Mouse (Mus musculus) neural tube, embryonic 13.5 days (tissue): ENCODE measurements around the gene Socs3. TPM values are rescaled to one million over a fixed set of nuclear protein-coding genes. Genes with fewer than 3 reads are reported as not detected.

Experiments used
- ATAC-seq: fragments of 200-750 bp; cut with Nextera tagmentation; 2 replicates; pipeline ENCODE4 v1.8.0; 2017; ENCODE audit warnings: low read depth, mild to moderate bottlenecking, moderate TSS enrichment, moderate library complexity
- H3K27ac ChIP-seq: fragments of 300-500 bp; sonication (generic); replicated peaks from 2 replicates; pipeline ENCODE4 v1.5.1; 2015; ENCODE audit warnings: moderate library complexity, mild to moderate bottlenecking, inconsistent platforms
- H3K27me3 ChIP-seq: fragments of 300-500 bp; sonication (generic); 2 replicates; pipeline ENCODE4 v1.6.1; 2015; ENCODE audit warnings: mild to moderate bottlenecking, inconsistent platforms
- H3K36me3 ChIP-seq: fragments of 300-500 bp; sonication (generic); 2 replicates; pipeline ENCODE4 v1.6.1; 2015; ENCODE audit warnings: mild to moderate bottlenecking, inconsistent platforms
- H3K4me1 ChIP-seq: fragments of 300-500 bp; sonication (generic); replicated peaks from 2 replicates; pipeline ENCODE4 v1.6.1; 2015; ENCODE audit warnings: inconsistent platforms
- H3K4me2 ChIP-seq: fragments of 300-500 bp; sonication (generic); 2 replicates; pipeline ENCODE4 v1.6.1; 2015; ENCODE audit warnings: inconsistent platforms, mild to moderate bottlenecking, moderate library complexity
- H3K4me3 ChIP-seq: fragments of 300-500 bp; sonication (generic); 2 replicates; pipeline ENCODE4 v1.5.1; 2015; ENCODE audit warnings: mild to moderate bottlenecking, inconsistent platforms
- H3K9ac ChIP-seq: fragments of 300-500 bp; sonication (generic); 2 replicates; pipeline ENCODE4 v1.6.1; 2015; ENCODE audit warnings: moderate library complexity, mild to moderate bottlenecking, inconsistent platforms
- H3K9me3 ChIP-seq: fragments of 300-500 bp; sonication (generic); 2 replicates; pipeline ENCODE4 v1.6.1; 2016; ENCODE audit warnings: inconsistent platforms
- WGBS: fragments of 180-500 bp; shearing (Covaris S2); methylation state at CpG from one replicate; pipeline ENCODE4 v1.1.7; 2015; 5-methylcytosine and 5-hydroxymethylcytosine counted together
- polyA plus RNA-seq: library from polyadenylated mRNA; unstranded; fragments of >200 nt; fragmentation: Nextera tagmentation; extraction: Ambion mirVana; gene quantifications from 2 replicates; pipeline ENCODE4 v1.2.1, GENCODE M21; 2015

Gene Socs3
- polyA plus RNA-seq, 1 experiment from 2014 or later: 8.7 TPM

DNA sequence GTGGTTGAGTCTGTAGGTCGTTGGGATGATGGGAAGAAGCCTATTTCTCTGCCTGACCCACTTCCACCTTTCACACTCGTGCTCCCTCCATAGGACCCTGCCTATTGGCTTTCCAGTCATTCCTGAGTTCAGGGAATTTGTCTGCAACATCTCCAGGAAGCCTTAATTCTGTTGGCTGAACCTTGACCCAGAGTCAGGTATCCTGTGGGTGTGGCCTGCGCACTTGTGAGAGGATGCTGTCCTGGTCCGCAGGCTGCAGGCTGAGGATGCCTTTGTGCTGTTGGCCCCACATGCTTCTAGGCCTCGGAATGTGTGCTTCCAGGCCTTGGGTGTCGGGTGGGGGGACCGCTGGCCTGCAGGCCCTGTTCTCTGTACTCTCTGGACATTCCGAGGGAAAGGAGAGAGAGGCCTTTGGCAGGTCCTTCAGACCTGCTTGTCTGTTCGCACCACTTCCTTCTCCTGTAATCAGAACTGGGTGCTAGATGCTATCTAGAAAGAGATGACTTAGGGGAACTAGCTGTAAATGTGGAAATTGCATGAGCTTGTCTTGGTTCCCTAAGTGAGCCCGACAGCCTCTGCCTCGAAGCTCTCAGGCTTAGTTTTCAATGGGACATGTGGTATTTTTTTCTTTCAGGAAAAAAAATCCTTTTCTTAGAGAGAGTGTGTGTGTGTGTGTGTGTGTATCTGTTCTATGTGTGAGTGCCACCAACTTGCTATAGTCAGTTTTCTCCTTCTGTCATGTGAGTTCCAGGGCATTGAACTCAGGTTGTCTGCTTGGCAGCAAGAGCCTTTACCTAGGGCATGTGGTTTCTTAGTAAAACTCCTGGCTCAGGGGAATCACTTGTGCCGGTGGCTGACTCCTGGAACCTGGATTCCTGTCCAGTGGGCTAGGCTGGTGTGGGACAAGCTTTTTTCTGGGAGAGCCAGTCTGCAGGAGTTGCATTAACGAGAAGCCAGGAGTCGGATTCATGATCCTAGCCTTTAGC lies 23.6 kb upstream of the Socs3 start:
- Histone ChIP-seq H3K27ac (0 out of 2 replicates have a peak overlapping the region, but pooled peaks have one; percentile 4), H3K4me1 (peaks cover 78% of the 10 kb centered on the region), H3K4me3 (no peak overlapping the region), H3K27me3 (no peaks in the 10 kb centered on the region), H3K9ac (peak overlapping the region; percentile 34; the same call in 1 of the 2 replicates), H3K4me2 (no peak overlapping the region), H3K9me3 (no peaks in the 10 kb centered on the region), H3K36me3 (peaks cover 5% of the 10 kb centered on the region; the same call in 1 of the 2 replicates)
- ATAC-seq: no peak
- WGBS: 82% methylated on average over 14 of the region's 14 CpGs

DNA sequence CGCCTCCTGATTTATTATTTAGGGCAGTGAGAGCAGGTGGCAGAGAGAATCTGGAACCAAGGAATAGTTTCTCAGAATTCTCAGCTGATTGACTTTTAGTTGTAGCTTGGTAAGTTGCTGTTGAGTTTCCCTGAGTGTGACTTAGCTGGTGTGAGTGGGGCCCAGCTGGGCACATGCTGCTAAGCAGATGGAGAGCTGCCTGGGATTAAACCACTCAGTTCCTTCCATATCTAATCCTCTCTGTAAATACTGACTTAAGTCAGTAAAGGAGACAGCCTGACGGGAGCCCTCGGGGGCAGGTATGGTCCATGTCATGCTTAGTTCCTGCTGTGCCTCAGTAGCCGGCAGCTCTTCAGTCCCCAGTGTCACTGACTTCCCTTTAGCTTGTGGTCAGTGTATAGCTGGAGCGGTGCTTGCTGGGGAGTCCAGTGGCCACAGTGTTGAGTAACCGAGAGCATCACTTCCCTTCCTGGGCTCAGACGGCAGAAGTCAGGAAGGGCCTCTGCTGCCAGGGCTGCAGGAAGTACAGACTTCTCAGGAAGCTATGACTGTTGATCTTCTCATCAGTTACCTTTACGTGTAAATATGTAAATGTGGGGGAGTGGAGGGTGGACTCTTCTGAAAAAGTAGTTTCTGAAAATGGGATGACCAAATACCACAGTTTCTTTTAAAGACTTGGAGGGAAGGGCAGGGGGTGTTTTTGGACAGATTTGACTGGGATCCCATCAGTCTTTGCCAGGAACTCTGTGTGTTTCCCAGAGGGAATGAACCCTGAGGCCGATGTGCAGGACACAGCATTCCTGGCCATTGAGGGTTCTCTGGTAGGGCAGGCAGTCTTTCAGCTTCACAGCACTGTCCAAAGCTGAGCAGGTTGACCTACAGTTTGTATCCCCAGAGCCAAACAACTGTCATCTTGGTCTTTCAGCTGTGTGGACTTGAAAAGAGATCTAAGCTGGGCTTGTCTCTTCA lies 21.9 kb upstream of the Socs3 start:
- Histone ChIP-seq H3K4me3 (no peak overlapping the region), H3K36me3 (no peaks in the 10 kb centered on the region), H3K9me3 (no peaks in the 10 kb centered on the region), H3K9ac (no peak overlapping the region), H3K27me3 (no peaks in the 10 kb centered on the region), H3K27ac (no peak overlapping the region), H3K4me1 (peaks cover 92% of the 10 kb centered on the region), H3K4me2 (no peak overlapping the region)
- WGBS: 71% methylated on average over 9 of the region's 9 CpGs
- no peak for ATAC-seq

DNA sequence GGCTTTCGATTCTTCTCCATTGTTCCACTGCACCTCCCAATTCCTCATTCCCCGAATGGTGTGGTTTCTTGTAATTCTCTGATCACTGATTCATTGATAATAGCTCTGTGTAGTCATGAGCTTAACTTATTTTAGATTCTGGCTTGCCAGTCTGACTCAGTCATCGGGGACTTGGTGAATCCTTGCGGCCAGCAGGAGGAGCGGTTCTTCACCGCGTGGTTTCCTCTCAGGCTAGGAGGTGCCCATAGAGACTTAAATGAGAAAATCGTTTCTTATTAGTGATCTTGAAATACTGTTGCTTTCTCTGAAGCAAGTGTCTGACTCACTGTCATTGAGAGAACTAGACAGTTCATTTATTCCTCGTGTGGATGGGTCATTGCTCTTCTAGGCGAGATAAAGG lies 20.1 kb upstream of the Socs3 start:
- 43% methylated on average over 10 of the region's 10 CpGs for WGBS
- no peaks in the 10 kb centered on the region for H3K9me3 ChIP-seq
- ATAC-seq: no peak
- no peaks in the 10 kb centered on the region for H3K36me3 ChIP-seq
- H3K9ac ChIP-seq: 0 out of 2 replicates have a peak overlapping the region, but pooled peaks have one; percentile 50
- H3K27me3 ChIP-seq: no peaks in the 10 kb centered on the region
- no peak overlapping the region for H3K4me3 ChIP-seq
- no peak overlapping the region for H3K27ac ChIP-seq
- H3K4me1 ChIP-seq: peaks cover 85% of the 10 kb centered on the region
- no peak overlapping the region for H3K4me2 ChIP-seq

DNA sequence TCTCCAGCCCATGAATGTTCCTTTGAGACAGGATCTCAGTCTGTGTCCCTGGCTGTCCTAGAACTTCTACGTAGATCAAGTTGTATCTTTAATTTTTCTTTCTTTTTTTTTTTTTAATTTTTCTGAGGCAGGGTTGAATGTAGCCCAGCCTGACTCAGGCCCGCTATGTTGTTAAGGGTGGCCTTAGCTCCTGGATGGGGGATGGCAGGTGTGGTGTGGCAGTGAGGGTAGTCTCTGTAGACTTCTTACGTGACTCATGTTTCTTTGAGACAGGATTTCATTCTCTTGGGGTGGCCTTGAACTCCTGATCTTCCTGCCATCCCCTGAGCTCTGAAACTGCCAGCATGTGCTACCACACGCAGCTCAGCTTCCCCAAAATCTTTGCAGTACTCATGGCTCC lies 19.4 kb upstream of the Socs3 start:
- WGBS: 86% methylated on average over 4 of the region's 4 CpGs
- no peak overlapping the region for H3K4me2 ChIP-seq
- H3K4me1 ChIP-seq: peaks cover 78% of the 10 kb centered on the region

DNA sequence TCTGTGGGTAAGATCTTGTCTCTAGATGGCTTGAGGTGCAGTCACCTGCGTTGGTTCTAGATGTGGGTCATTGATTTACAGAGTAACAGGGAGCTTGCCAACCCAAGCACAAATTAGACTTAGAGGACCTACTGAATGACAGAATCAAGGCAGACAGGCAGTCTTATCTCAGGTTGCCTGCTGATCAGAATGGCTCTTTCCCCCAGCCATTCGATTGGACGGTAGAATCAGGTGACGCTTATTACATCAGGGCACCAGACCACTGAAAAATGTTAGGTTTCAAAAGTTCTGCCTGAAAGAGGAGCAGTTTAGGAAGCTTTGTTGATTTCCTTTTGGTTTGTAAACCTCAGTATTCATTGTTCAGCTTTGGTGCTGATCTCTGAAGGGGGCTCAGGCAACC lies 18.1 kb upstream of the Socs3 start:
- no peaks in the 10 kb centered on the region for H3K36me3 ChIP-seq
- WGBS: 72% methylated on average over 4 of the region's 4 CpGs
- ATAC-seq: no peak
- H3K27ac ChIP-seq: no peak overlapping the region
- peak overlapping the region; percentile 97 for H3K4me3 ChIP-seq
- peak overlapping the region; percentile 96 for H3K9ac ChIP-seq
- no peaks in the 10 kb centered on the region for H3K9me3 ChIP-seq
- no peaks in the 10 kb centered on the region for H3K27me3 ChIP-seq
- peak overlapping the region; percentile 94 for H3K4me2 ChIP-seq
- peaks cover 65% of the 10 kb centered on the region for H3K4me1 ChIP-seq

More for the DNA sequence above, 19.4 kb upstream of the Socs3 start:
- Histone ChIP-seq H3K36me3 (no peaks in the 10 kb centered on the region), H3K9ac (0 out of 2 replicates have a peak overlapping the region, but pooled peaks have one; percentile 50), H3K4me3 (no peak overlapping the region), H3K27me3 (no peaks in the 10 kb centered on the region), H3K27ac (no peak overlapping the region), H3K9me3 (no peaks in the 10 kb centered on the region)
- no peak for ATAC-seq

DNA sequence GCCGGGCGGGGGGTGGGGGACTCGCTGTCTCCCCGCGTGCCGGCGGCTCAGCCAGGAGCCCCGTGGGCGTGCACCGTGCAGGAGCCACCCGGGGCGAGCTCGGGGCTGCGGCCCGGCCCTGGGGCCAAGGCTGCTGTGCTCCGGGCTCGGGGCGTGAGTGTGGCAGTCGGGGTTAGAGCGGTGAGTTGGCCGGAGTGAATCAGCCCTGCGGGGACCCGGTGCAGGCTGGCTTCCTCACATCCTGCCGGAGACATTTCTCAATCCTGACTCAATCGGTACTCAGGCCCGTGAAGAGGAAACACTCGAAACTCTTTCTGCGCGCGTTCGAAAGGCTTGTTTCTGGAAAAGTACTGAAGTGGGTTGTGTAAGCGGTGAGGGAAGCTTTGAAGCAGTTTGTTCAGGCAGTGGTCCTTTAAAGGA lies 17.2 kb upstream of the Socs3 start:
- no peaks in the 10 kb centered on the region for H3K27me3 ChIP-seq
- H3K4me3 ChIP-seq: peak overlapping the region; percentile 97
- H3K4me2 ChIP-seq: peak overlapping the region; percentile 94
- H3K4me1 ChIP-seq: peaks cover 56% of the 10 kb centered on the region
- WGBS: under 1% methylated on average over 32 of the region's 32 CpGs
- ATAC-seq: peak; percentile 77
- H3K36me3 ChIP-seq: no peaks in the 10 kb centered on the region
- peak overlapping the region; percentile 90 for H3K27ac ChIP-seq
- peak overlapping the region; percentile 96 for H3K9ac ChIP-seq
- H3K9me3 ChIP-seq: no peaks in the 10 kb centered on the region

DNA sequence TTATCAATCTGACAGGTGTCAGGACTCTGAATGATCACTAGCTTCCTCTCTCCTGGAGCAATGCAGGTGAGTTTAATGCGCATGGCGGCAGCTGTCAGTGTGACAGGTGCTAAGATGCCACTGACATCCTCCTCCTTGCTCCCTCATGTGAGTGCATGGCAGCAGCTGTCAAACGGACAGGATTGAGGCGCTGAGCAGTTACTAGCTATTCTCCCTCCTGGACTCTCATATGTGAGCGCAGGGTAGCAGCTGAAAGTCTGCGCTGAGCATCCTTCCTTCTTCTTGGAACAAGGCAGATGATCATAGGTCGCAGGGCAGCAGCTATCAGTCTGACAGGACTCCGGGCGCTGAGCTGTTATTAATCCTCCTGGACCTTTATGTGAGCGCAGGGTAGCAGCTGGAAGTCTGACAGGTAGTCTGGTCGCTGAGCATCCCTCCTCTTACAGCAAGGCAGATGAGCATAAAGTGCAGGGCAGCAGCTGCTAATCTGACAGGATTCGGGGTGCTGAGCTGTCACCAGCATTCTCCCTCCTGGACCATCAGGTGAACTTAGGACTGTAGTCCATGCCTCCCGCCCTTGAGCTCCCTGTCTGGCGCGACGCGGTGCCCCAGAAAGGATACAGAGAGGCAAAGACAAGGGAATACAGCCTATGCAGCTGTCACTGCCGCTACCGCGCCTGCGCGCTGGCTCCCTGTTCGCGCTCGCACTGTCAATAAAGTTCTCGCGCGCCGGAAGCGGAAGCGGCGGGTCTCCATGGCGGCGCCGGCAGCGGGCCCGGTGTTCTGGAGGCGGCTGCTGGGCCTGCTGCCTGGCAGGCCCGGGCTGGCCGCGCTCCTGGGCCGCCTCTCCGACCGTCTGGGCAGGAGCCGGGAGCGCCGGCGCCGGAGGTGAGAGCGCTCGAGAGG lies 16.5 kb upstream of the Socs3 start, which contains the start of gene Pgs1:
TSS of gene Pgs1 (plus strand) at position 167 of the 906 bp plus-strand sequence.
- peak within 1 kb of the TSS; percentile 90 for H3K27ac ChIP-seq
- WGBS: 6% methylated on average over 51 of the region's 51 CpGs
- ATAC-seq: peak; percentile 90
- peaks cover 49% of the 10 kb centered on the region for H3K4me1 ChIP-seq
- peak within 1 kb of the TSS; percentile 97 for H3K4me3 ChIP-seq
- no peaks in the 10 kb centered on the region for H3K9me3 ChIP-seq
- peak within 1 kb of the TSS; percentile 94 for H3K4me2 ChIP-seq
- H3K27me3 ChIP-seq: no peaks in the 10 kb centered on the region
- H3K36me3 ChIP-seq: no peaks in the 10 kb centered on the region
- peak within 1 kb of the TSS; percentile 96 for H3K9ac ChIP-seq

DNA sequence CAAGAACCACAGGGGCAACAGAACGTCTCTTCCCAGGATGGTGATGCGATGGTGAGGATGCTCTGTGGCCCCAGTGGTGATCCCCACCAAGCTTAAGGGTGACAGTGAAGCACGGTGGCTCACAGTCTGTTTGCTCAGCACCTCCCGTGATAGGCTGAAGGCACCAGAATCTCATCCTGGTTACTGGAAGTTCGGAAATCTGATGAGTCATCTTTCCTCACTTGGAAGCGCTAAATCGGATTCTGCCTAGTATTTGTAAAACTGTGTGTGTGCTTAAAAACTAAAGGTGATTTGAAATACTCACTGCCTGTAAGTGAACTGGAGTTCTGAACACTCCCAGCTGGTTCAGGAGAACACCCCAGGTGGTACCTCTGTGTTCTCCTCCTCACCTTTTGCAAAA lies 13.9 kb upstream of the Socs3 start:
- no peaks in the 10 kb centered on the region for H3K9me3 ChIP-seq
- H3K4me1 ChIP-seq: peaks cover 24% of the 10 kb centered on the region
- H3K4me3 ChIP-seq: no peak overlapping the region
- no peak for ATAC-seq
- H3K9ac ChIP-seq: no peak overlapping the region
- H3K36me3 ChIP-seq: no peaks in the 10 kb centered on the region
- no peak overlapping the region for H3K27ac ChIP-seq
- 80% methylated on average over 7 of the region's 7 CpGs for WGBS
- no peak overlapping the region for H3K4me2 ChIP-seq
- H3K27me3 ChIP-seq: no peaks in the 10 kb centered on the region

DNA sequence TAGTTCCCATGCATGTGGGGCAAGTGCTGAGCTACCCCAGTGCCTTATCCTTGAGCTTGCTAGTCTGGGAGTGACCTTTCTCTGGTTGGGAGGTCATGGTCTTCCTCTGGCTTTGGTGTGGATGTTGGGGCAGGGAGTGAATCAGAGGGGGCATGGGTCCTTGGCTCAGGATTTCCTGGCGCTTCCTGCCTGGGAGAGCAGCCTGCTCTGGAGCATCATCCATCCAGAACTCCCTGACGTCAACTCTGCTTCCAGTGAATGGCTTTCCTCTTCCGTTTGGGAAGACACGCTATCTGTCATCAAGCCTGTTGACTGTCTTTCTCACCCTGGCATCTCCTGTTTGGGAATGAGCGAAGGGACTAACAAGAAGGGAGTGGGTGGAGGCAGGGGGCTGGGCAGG lies 12.6 kb upstream of the Socs3 start:
- H3K27ac ChIP-seq: no peak overlapping the region
- no peak overlapping the region for H3K4me2 ChIP-seq
- WGBS: 82% methylated on average over 5 of the region's 5 CpGs
- H3K9ac ChIP-seq: no peak overlapping the region
- no peak for ATAC-seq
- no peaks in the 10 kb centered on the region for H3K9me3 ChIP-seq
- H3K4me1 ChIP-seq: peaks cover 10% of the 10 kb centered on the region
- H3K4me3 ChIP-seq: no peak overlapping the region
- H3K27me3 ChIP-seq: no peaks in the 10 kb centered on the region
- no peaks in the 10 kb centered on the region for H3K36me3 ChIP-seq

DNA sequence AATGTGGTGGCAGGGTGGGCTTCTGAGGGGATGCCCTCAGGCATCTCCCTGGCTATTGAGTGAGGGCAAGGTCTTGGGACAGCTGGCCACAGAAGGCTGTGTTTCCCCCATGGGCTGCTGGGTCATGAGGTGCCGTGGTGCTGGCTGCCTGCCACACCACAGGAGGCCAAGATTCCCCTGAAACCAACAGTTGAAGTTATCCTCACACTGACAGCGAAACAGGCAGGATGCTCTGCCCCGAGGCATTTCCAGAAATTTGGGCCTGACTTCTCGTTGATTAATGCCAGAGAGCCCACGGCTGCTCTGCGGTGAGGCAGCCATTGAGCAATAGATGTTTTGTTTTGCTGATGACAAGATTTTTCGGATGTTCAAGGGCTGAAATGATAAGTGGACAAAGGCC lies 9.5 kb upstream of the Socs3 start:
- Histone ChIP-seq H3K27ac (no peak overlapping the region), H3K4me3 (no peak overlapping the region), H3K36me3 (no peaks in the 10 kb centered on the region), H3K27me3 (no peaks in the 10 kb centered on the region), H3K9ac (no peak overlapping the region), H3K4me2 (no peak overlapping the region), H3K9me3 (no peaks in the 10 kb centered on the region), H3K4me1 (peaks cover 25% of the 10 kb centered on the region)
- 57% methylated on average over 7 of the region's 7 CpGs for WGBS
- no peak for ATAC-seq
